Mouse (Mus musculus): ENCODE results near the gene Zdhhc19. TPM values are rescaled to one million over a fixed set of nuclear protein-coding genes. Genes with fewer than 3 reads are reported as not detected.

Gene Zdhhc19
- polyA plus RNA-seq, 1 experiment from 2014 or later = not detected

GRCm38 (mm10) chr16:32520372-32520748 is 24.3 kb downstream of the Zdhhc19 start:
- WGBS = 70% methylated on average over 9 of the region's 9 CpGs
- 0 out of 2 replicates have a peak overlapping the region, but pooled peaks have one; percentile 9 for H3K27ac ChIP-seq (replicated peaks)
- no peaks in the 10 kb centered on the region for H3K9me3 ChIP-seq
- peaks cover 30% of the 10 kb centered on the region for H3K4me1 ChIP-seq (replicated peaks)
- ATAC-seq (ENCODE audit: low read depth) = no peak
- H3K9ac ChIP-seq = no peak overlapping the region
- H3K4me2 ChIP-seq = no peak overlapping the region
- H3K4me3 ChIP-seq = no peak overlapping the region
- no peaks in the 10 kb centered on the region for H3K36me3 ChIP-seq
- no peaks in the 10 kb centered on the region for H3K27me3 ChIP-seq

GRCm38 (mm10) chr16:32522578-32523194 is 26.6 kb downstream of the Zdhhc19 start:
- ATAC-seq (ENCODE audit: low read depth) = no peak
- WGBS = 85% methylated on average over 6 of the region's 6 CpGs

DNA sequence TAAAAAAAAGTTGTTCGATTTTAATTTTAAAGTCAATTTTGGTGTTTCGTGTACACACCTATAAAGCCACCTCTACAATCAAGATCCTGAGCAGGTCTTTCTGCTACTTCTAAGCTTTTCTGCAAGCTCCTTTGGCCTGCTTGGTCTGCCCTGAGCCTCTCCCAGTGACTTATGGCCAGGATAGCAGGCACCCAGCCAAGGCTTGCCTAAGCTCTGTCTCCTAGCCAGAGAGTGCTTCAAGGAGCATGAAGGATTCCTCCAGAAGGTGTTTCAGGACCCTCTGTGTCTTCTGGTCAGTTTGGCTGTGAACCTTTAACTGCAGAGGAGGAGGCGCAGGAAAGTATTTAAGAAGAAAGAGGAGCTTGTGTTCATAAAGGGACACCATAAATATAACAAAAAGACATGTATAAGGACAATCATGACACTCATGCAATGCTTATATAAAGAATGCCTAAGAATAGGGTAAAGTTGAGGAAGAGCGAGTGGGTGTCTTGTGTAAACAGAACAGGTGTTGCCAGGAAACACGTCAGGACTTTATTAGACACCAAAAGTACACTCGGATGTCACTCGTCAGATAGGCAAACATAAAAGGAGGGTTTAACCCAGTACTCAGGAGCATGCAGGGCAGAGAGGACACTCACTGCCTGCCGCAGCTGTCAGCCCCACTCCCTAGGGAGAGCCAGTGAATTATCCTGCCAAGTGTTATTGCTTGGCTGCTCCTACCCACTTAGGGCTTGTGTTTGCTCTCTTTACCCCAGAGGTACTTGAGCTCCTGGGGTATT is 27.6 kb downstream of the Zdhhc19 start:
- peaks cover 15% of the 10 kb centered on the region for H3K4me1 ChIP-seq (replicated peaks)
- peak; percentile 92 for ATAC-seq (ENCODE audit: low read depth)
- H3K36me3 ChIP-seq = no peaks in the 10 kb centered on the region
- peak overlapping the region; percentile 88 for H3K27ac ChIP-seq (replicated peaks)
- no peaks in the 10 kb centered on the region for H3K9me3 ChIP-seq
- H3K27me3 ChIP-seq = no peaks in the 10 kb centered on the region
- no peak overlapping the region for H3K4me2 ChIP-seq
- 49% methylated on average over 8 of the region's 8 CpGs for WGBS
- no peak overlapping the region for H3K9ac ChIP-seq
- H3K4me3 ChIP-seq = no peak overlapping the region

More at GRCm38 (mm10) chr16:32522578-32523194, 26.6 kb downstream of the Zdhhc19 start:
- H3K9ac ChIP-seq = no peak overlapping the region
- H3K4me2 ChIP-seq = no peak overlapping the region
- no peak overlapping the region for H3K27ac ChIP-seq (replicated peaks)
- no peaks in the 10 kb centered on the region for H3K36me3 ChIP-seq
- H3K4me3 ChIP-seq = no peak overlapping the region
- peaks cover 15% of the 10 kb centered on the region for H3K4me1 ChIP-seq (replicated peaks)
- no peaks in the 10 kb centered on the region for H3K27me3 ChIP-seq
- no peaks in the 10 kb centered on the region for H3K9me3 ChIP-seq

GRCm38 (mm10) chr16:32524244-32524615 is 28.2 kb downstream of the Zdhhc19 start:
- Histone ChIP-seq H3K27ac (replicated peaks) (peak overlapping the region; percentile 88), H3K4me1 (replicated peaks) (peaks cover 15% of the 10 kb centered on the region), H3K9me3 (no peaks in the 10 kb centered on the region), H3K36me3 (no peaks in the 10 kb centered on the region), H3K27me3 (no peaks in the 10 kb centered on the region), H3K4me3 (no peak overlapping the region), H3K9ac (no peak overlapping the region), H3K4me2 (no peak overlapping the region)
- ATAC-seq (ENCODE audit: low read depth) = peak; percentile 62
- WGBS = 39% methylated on average over 5 of the region's 5 CpGs

DNA sequence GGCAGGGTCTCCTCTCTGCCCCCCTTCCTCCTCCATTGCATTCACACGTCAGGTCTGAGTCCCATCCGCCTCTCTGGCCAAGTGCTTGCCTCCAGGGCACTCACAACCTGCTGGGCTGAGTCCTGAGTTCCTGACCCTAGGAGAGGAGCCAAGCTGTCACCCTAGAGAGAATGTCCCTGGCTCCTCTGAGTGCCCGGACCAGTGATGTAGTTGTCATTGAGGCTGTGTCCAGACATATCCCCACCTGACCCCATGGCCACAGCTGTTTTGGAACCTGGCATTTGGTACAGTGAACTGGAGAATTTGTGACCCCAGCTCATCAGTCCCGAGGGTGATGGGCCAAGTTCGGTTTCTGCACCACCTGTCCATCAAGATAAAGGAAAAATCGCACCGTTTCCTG is 30.8 kb downstream of the Zdhhc19 start:
- no peak overlapping the region for H3K4me3 ChIP-seq
- no peak overlapping the region for H3K4me2 ChIP-seq
- H3K36me3 ChIP-seq = no peaks in the 10 kb centered on the region
- H3K27ac ChIP-seq (replicated peaks) = no peak overlapping the region
- H3K9me3 ChIP-seq = no peaks in the 10 kb centered on the region
- H3K9ac ChIP-seq = no peak overlapping the region
- H3K4me1 ChIP-seq (replicated peaks) = peaks cover 15% of the 10 kb centered on the region
- no peaks in the 10 kb centered on the region for H3K27me3 ChIP-seq
- ATAC-seq (ENCODE audit: low read depth) = no peak
- 67% methylated on average over 7 of the region's 7 CpGs for WGBS

DNA sequence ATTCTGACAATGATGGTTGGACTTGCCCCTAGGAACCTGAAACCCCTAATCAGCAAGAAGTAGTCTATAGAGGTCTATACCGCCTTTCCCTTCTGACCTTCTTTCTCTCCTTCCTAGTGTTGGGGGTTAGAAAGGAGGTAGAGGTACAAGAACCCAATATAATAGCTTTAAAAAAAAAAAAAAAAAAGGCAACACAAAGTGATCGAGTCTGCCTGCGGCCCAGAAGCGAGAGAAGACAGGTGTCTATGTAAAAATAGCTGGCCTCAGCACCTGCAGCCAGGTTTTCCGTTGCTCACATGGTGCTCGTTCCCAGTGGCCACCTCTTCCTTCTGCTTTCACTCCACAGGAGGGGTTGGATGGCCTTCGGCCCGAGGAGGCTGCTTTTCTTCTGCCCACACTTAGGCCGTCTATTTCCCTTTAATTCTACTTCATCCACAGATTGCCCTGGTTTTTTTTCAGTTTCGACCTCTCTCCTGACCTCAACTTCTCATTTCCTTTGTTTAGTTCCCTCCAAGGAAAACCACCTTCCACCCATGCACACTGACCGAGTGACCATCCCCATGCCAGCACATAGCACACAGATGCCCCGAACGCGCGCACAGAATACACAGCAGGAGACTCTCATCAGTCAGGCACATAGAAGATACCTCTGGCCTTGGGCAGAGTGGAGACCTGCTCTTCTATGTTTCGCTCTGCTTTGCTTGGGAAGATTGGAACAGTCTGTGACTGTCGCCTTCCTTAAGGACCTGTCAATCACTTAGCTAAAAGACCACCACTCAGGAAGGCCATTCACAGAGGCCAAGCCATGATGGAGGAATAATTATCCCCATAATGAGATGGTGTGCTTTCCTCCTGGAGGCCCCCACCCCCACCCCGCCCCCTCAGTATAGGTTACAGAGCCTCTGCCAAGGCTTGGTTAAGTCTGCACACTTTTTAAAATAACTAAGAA is 37.1 kb downstream of the Zdhhc19 start:
- no peak for ATAC-seq (ENCODE audit: low read depth)
- Histone ChIP-seq H3K27me3 (no peaks in the 10 kb centered on the region), H3K9ac (no peak overlapping the region), H3K4me1 (replicated peaks) (peaks cover 13% of the 10 kb centered on the region), H3K4me3 (no peak overlapping the region), H3K27ac (replicated peaks) (no peak overlapping the region), H3K9me3 (no peaks in the 10 kb centered on the region), H3K4me2 (no peak overlapping the region), H3K36me3 (no peaks in the 10 kb centered on the region)
- WGBS = 63% methylated on average over 18 of the region's 18 CpGs

DNA sequence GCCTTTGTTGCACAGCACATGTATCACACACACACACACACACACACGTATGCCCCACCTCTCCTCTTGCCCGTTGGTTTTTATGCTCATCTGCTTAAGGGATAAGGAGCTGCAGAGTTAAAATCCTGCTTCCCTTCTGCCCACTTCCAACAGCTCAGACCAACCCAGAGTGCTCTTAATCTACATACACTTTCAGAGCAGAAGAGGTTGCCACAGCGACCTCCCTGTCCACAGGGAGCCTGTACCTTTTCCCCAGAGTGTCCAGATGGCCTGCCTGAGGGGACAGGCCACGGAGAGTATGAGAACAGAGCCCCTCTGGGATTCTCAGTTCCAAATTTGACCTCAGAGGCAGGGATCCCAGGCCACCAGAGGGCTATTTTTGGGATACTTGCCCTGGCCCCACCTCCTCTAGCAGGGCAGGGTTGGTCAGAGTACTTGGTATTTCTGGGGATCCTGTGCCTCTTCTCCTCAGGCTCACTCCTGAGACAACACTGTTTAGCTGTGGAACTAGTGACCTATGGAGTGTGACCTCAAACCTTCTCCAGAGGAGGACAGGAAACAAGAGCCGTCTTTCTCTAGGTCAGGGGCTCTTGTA is 39.2 kb downstream of the Zdhhc19 start:
- no peaks in the 10 kb centered on the region for H3K27me3 ChIP-seq
- no peaks in the 10 kb centered on the region for H3K36me3 ChIP-seq
- 0 out of 2 replicates have a peak overlapping the region, but pooled peaks have one; percentile 12 for H3K9ac ChIP-seq
- H3K27ac ChIP-seq (replicated peaks) = no peak overlapping the region
- no peak overlapping the region for H3K4me2 ChIP-seq
- H3K4me1 ChIP-seq (replicated peaks) = peaks cover 13% of the 10 kb centered on the region
- WGBS = 30% methylated on average over 5 of the region's 5 CpGs
- no peak overlapping the region for H3K4me3 ChIP-seq
- no peaks in the 10 kb centered on the region for H3K9me3 ChIP-seq
- 0 out of 2 replicates have a peak, but pooled peaks have one; percentile 27 for ATAC-seq (ENCODE audit: low read depth)

DNA sequence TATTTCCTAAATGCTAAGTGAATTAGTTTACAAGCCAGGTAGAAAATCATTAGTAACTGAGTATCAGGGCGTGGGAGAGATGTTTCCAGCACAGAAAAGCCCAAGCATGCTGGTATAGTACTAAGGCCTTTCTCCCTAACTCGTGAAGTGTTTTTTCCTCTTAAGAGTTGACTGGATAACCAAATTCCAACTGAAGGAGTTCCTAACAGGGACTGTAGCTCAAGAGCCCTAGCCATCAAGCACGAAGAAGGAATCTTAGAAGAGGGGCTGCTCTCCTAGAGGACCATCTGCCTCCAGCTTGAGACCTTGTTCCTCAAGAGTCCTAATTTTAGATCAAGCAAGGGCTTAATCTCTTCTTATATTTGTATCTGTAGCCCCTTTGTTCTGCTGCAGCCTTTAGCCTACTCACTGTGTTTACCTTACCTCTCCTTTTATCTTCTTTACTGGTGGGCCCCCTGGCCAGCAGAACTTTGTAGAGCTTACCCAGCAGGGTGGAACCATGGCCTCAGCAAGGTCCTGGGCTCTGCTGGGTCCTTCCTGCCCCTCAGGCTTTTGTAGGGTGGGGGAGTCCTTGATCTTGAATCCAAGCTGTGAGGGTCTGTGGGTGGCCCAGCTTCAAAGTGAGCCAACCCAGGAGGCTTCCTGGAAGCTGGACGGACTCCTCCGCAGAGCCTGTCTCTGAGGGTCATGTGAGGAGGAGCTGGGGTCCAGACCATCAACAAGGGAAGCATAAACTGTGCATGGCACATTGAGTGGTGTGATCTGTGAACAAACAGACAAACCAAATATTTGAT is 42.0 kb downstream of the Zdhhc19 start:
- Histone ChIP-seq H3K4me1 (replicated peaks) (peaks cover 13% of the 10 kb centered on the region), H3K4me3 (no peak overlapping the region), H3K27me3 (no peaks in the 10 kb centered on the region), H3K9me3 (no peaks in the 10 kb centered on the region), H3K27ac (replicated peaks) (no peak overlapping the region), H3K9ac (no peak overlapping the region), H3K4me2 (no peak overlapping the region), H3K36me3 (no peaks in the 10 kb centered on the region)
- WGBS = 55% methylated on average over 5 of the region's 5 CpGs
- no peak for ATAC-seq (ENCODE audit: low read depth)

GRCm38 (mm10) chr16:32538761-32539255 is 42.7 kb downstream of the Zdhhc19 start:
- ATAC-seq (ENCODE audit: low read depth) = no peak
- no peaks in the 10 kb centered on the region for H3K27me3 ChIP-seq
- no peak overlapping the region for H3K4me3 ChIP-seq
- H3K4me1 ChIP-seq (replicated peaks) = peaks cover 13% of the 10 kb centered on the region
- no peaks in the 10 kb centered on the region for H3K36me3 ChIP-seq
- no peak overlapping the region for H3K9ac ChIP-seq
- H3K9me3 ChIP-seq = no peaks in the 10 kb centered on the region
- 43% methylated on average over 3 of the region's 3 CpGs for WGBS
- no peak overlapping the region for H3K4me2 ChIP-seq
- no peak overlapping the region for H3K27ac ChIP-seq (replicated peaks)

- no peak overlapping the region for H3K9ac ChIP-seq
- H3K27ac ChIP-seq (replicated peaks) = no peak overlapping the region
- no peaks in the 10 kb centered on the region for H3K9me3 ChIP-seq
- 89% methylated on average over 6 of the region's 6 CpGs for WGBS
- no peaks in the 10 kb centered on the region for H3K27me3 ChIP-seq
- H3K4me2 ChIP-seq = no peak overlapping the region
- H3K4me1 ChIP-seq (replicated peaks) = no peaks in the 10 kb centered on the region
- H3K4me3 ChIP-seq = no peak overlapping the region
- no peak for ATAC-seq (ENCODE audit: low read depth)
- H3K36me3 ChIP-seq = no peaks in the 10 kb centered on the region
Measured at GRCm38 (mm10) chr16:32541338-32542179, 45.5 kb downstream of the Zdhhc19 start.
